Mouse (Mus musculus) urinary bladder, postnatal 25 days (tissue): ENCODE data around the gene Krtap19-5.
A peak's percentile ranks its signal among the peaks of the same experiment; 100 is the strongest.

Source experiments
- DNase-seq: peaks from one replicate; pipeline ENCODE4 v3.0.0; 2022; ENCODE audit warnings: low spot score

Krtap19-5 gene

DNA sequence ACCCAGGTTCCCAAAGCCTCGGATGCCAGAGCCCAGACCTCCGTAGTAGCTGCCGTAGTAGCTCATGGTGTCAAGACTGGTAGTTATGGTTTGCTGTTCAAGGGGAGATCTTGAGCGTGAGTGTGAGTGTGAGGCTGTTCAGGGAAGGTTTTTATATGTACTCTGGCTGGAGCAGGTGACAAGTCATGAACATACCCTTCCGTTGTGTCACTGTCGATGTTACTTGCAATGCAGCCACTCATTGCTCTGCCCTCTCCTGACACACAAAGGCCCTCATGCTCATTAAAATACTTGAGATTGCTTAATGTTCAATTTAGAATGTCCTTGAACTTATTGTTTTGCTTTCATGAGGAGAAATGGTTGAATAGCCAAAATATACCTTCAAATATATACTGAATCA is at the start of gene Krtap19-5:
TSS of gene Krtap19-5 (minus strand) at position 101 of the 400 bp plus-strand sequence.
- DNase-seq = no peak

DNA sequence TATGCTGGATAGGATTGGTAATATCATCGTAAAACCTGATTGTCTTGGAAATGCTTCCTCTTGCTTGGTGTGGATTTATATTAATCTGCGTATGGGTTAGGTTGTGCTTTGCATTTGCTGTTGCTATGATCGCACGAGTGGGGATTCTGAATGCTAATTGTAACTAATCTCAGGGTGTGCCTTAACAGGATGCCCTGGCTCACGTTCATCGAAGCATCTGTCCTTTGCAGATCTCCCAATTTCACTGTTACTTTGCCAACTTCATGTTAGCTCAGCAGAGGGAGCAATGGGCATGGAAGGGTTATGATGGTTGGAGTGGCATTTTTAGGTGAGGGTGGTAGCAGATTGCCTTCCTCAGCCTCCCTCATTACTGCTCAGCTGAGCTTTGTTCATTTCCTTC is 44.8 kb upstream of the Krtap19-5 start:
- DNase-seq = no peak

DNA sequence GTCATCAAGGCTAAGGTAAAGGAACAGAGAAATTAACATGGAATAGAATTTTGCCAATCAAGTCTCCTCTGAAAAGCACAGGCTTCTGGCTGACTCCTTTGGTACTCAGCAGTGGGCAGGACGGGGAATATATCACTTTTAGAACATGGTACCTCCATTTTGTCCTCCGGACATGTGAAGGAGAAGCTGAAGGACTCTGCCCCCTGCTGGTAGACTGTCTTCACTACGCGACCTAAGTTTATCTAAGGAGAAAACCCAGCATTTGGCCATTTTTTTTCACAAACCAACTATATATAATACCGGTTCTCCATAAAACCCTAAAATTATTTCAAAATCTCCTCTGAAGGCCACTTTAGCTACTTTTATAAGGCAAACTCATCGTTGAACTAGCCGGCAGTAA is 42.0 kb upstream of the Krtap19-5 start:
- no peak for DNase-seq

DNA sequence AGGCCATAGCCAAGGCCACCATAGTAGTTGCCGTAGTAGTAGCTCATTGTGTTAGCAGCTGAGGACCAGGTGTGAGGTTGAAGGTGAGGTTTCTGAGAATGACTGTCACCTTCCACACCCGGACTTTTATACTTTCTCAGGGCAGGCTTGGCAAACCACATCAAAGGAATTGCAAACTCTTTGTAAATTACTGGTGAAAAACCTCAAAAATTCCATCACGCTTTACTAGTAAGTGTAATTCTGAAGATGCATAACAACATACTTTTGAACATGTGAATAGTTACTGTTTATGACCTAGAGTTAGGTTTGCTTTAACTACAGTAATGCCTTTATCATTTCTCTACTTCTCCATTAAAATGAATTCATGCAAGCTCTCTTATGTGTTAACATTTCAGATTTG is 35.9 kb upstream of the Krtap19-5 start, which contains the start of gene Krtap19-9b:
TSS of gene Krtap19-9b (minus strand) at position 101 of the 400 bp plus-strand sequence.
- no peak for DNase-seq

DNA sequence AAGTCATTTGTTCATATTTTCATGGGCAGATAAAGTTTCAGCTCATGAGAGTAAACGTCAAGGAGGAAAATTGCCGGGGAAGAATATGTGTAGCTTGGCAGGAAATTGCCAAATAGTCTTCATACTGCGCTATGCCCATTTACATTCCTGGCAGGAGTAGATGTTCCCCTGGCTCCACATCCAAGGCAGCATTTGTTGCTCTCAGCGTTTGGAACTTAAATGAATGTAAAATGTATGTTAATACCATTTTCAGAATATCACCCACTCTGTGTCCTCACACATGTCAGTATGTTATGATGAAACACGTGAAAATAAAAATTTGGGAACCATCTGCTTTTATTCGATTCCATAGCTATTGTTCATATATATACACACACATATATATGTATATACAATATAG is 9.4 kb downstream of the Krtap19-5 start:
- no peak for DNase-seq

DNA sequence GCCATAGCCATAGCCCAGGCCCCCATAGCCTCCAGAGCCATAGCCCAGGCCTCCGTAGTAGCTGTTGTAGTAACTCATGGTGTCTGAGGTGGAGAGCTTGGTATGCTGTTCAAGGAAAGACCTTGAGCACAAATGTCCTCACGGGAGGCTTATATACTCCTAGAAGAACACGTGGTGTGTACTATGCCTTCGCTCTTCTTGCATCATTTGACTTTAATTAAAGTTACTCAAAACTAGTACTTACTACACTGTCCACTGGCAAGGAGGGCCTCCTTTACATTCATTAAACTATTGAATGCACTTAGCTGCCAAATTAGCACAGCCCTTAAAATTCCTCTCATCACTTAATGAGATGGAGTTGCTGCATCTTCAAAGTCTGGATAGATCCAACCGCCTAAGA is 11.3 kb downstream of the Krtap19-5 start, which contains the start of gene Krtap19-4:
TSS of gene Krtap19-4 (minus strand) at position 101 of the 400 bp plus-strand sequence.
- DNase-seq = no peak

DNA sequence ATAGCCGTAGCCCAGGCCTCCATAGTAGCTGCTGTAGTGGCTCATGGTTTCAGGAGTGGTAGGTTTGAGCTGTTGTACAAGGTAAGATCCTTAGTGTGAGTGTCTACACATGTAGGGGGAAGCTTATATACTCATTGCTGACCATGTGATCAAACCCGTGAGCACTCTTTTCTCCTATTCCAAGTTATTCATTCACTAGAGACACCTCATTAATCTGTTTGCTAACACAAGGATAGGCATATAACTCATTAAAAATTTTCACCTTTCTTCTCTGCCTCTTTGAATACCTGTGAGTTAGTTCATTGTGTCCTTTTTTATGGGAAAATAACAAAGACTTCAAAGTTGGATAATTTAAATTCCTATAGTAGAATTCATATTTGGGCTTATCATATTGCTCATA is 18.3 kb downstream of the Krtap19-5 start, which contains the start of gene Krtap19-3:
TSS of gene Krtap19-3 (minus strand) at position 101 of the 400 bp plus-strand sequence.
- no peak for DNase-seq

DNA sequence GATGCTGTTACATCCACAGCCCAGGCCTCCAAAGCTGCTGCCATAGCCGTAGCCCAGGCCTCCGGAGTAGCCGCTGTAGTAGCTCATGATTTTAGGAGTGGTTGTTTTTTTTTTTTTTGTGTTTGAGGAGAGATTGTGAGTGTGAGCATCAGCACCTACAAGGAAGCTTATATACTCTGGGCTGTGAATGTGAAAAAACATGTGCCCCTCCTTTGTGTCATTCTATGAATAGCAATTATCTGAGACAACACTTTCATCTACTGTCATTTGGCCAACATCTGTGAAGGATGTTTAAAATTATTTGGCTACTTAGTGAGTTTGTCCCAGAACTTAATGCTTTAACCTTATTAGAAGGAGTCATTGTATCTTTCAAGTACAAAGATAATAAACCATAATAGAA is 22.1 kb downstream of the Krtap19-5 start, which contains the start of gene Krtap19-2:
TSS of gene Krtap19-2 (minus strand) at position 101 of the 400 bp plus-strand sequence.
- no peak for DNase-seq

DNA sequence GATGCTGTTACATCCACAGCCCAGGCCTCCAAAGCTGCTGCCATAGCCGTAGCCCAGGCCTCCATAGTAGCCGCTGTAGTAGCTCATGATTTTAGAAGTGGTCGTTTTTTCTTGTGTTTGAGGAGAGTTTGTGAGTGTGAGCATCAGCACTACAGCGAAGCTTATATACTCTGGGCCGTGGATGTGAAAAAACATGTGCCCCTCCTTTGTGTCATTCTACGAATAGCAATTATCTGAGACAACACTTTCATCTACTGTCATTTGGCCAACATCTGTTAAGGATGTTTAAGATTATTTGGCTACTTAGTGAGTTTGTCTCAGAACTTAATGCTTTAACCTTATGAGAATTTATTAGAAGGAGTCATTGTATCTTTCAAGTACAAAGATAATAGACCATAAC is 26.9 kb downstream of the Krtap19-5 start, which contains the start of gene Krtap19-1:
TSS of gene Krtap19-1 (minus strand) at position 101 of the 400 bp plus-strand sequence.
- DNase-seq = no peak

DNA sequence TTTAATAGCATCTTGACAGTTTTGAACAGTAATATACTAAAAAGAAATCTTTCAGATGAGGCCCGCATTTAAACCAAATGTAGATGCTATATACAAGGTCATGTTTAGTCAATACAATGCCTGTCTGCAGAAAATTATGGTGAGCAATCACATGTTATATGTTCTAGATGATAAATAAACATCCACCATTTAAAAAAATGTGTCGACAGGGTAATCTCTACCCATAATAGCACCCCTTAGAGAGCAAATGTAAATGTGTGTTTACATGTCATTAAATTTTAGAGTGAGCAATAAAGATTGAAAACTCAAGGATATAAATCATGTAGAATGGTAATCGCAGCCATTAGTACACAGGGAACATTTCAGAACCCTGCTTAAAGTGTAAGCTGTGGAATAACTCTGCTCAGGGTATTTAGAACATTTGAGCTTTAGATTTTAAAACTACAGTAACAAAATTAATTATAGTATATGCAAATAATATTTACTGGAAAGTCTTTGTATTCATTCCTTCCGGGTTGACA is 31.3 kb downstream of the Krtap19-5 start:
- no peak for DNase-seq

DNA sequence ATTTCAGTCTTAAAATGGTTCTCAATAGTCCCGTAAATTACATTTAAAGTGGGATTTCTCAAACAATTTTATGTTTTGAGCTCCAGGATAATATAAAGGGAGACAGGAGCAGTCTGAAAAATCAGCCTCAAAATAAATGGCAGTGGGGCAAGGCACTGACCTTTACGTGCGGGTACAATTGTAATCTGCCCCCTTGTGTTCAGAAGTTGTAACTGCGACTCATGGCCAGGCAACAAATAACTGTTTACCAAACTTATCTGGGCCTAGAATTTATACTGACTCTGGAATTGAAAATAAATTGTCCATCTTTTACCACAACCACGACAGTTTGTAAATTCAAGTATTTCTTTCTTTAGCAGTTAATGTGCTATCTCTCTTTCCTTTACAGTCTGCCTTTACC is 44.8 kb downstream of the Krtap19-5 start:
- peak; percentile 5 for DNase-seq

DNA sequence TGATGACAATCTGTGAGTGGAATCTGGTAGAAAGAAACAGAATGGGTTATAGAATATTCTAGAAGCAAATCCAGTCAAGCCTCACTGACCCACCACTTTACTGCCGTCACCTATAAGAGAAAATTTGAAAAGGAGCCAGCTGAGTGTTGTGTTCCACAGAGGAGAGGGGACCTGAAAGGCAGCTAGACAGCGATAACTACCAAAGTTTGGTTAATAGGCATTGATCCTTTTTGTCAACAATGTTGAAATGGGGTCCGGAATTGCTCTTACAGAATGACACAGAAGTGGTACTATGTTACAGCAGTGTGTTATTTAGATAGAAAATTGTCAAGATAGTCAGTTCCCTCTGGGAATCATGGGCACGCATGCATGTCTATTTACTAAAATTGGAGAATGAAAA is 47.7 kb downstream of the Krtap19-5 start:
- DNase-seq = no peak

DNA sequence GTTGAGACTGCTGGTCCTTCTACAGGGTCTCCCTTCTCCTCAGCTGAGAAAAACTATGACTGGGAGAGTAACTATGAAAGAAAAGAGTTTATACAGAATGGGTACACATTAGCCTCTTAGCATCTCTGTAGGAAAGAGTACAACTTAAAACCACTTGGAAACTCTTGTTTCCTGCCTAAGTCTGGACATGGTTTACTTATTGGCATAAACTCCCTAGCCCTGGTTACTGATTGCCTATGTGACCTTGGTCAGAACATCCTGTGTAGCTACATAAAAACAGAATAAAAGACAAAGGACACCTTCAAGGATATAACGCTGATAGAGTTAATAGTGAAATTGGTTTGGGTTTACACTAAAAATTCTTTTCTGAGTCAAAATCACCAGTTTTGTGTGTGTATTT is 48.9 kb downstream of the Krtap19-5 start:
- DNase-seq = no peak
